Mouse (Mus musculus): ENCODE results near the gene Syt1.

The Syt1 gene

GRCm38 (mm10) chr10:109010241-109011193, at the start of gene Syt1:
TSS of gene Syt1 (minus strand) at chr10:109010982.
- CTCF ChIA-PET = no interaction called here

GRCm38 (mm10) chr10:109056500-109056899, 45.7 kb upstream of the Syt1 start:
- CTCF ChIA-PET = no interaction called here

- CTCF ChIA-PET = no interaction called here
These were observed 36.8 kb upstream of the Syt1 start for GRCm38 (mm10) chr10:109047537-109047936.

GRCm38 (mm10) chr10:109046988-109047387, 36.2 kb upstream of the Syt1 start:
- CTCF ChIA-PET = no interaction called here

- CTCF ChIA-PET = no interaction called here
These were observed 714 bp upstream of the Syt1 start for GRCm38 (mm10) chr10:109011226-109012165.

GRCm38 (mm10) chr10:109009831-109010230, 951 bp downstream of the Syt1 start:
- CTCF ChIA-PET = no interaction called here

GRCm38 (mm10) chr10:109008456-109008855, 2.3 kb downstream of the Syt1 start:
- CTCF ChIA-PET = no interaction called here

GRCm38 (mm10) chr10:109003482-109003881, 7.3 kb downstream of the Syt1 start:
- CTCF ChIA-PET = no interaction called here

GRCm38 (mm10) chr10:108987250-108987649, 23.5 kb downstream of the Syt1 start:
- CTCF ChIA-PET = no interaction called here

GRCm38 (mm10) chr10:108979660-108980059, 31.1 kb downstream of the Syt1 start:
- CTCF ChIA-PET = no interaction called here

- CTCF ChIA-PET = no interaction called here
These were observed 55.8 kb downstream of the Syt1 start for GRCm38 (mm10) chr10:108954952-108955351.

- CTCF ChIA-PET = no interaction called here
These were observed 58.6 kb downstream of the Syt1 start for GRCm38 (mm10) chr10:108952182-108952581.

GRCm38 (mm10) chr10:108936838-108937430, 73.8 kb downstream of the Syt1 start:
- CTCF ChIA-PET = no interaction called here

GRCm38 (mm10) chr10:108930299-108930698, 80.5 kb downstream of the Syt1 start:
- CTCF ChIA-PET = interaction anchor here (0.8 kb wide), 1 partner anchor 1364 kb away, joined by 4 read pairs; no protein-coding TSS in a partner anchor

GRCm38 (mm10) chr10:108929676-108930075, 81.1 kb downstream of the Syt1 start:
- CTCF ChIA-PET = interaction anchor here (0.8 kb wide), 1 partner anchor 1364 kb away, joined by 4 read pairs; no protein-coding TSS in a partner anchor

GRCm38 (mm10) chr10:108905264-108905663, 105.5 kb downstream of the Syt1 start:
- CTCF ChIA-PET = no interaction called here

GRCm38 (mm10) chr10:108904371-108904770, 106.4 kb downstream of the Syt1 start:
- CTCF ChIA-PET = no interaction called here

- CTCF ChIA-PET = no interaction called here
These were observed 114.3 kb downstream of the Syt1 start for GRCm38 (mm10) chr10:108896529-108896928.

GRCm38 (mm10) chr10:108893288-108893687, 117.5 kb downstream of the Syt1 start:
- CTCF ChIA-PET = no interaction called here

- CTCF ChIA-PET = no interaction called here
These were observed 118.3 kb downstream of the Syt1 start for GRCm38 (mm10) chr10:108892441-108892840.

- CTCF ChIA-PET = no interaction called here
These were observed 121.7 kb downstream of the Syt1 start for GRCm38 (mm10) chr10:108889084-108889483.

GRCm38 (mm10) chr10:108886781-108887180, 124.0 kb downstream of the Syt1 start:
- CTCF ChIA-PET = no interaction called here
